Mouse (Mus musculus) C2C12 (cell line): ENCODE results near the gene Mmp25.

Source experiments
- CEBPB ChIP-seq: IDR thresholded peaks from one replicate; pipeline ENCODE4 v1.6.1; 2011; ENCODE audit warnings: low read depth, mild to moderate bottlenecking, control low read depth, moderate library complexity
- CTCF ChIP-seq: IDR thresholded peaks from one replicate; pipeline ENCODE4 v1.5.1; 2011; ENCODE audit not compliant: control insufficient read depth, insufficient read depth, insufficient read length
- MAX ChIP-seq: IDR thresholded peaks from one replicate; pipeline ENCODE4 v1.6.1; 2011; ENCODE audit warnings: mild to moderate bottlenecking, control low read depth
- MYOD1 ChIP-seq: IDR thresholded peaks from one replicate; pipeline ENCODE4 v1.6.1; 2011; ENCODE audit warnings: low read depth; ENCODE audit not compliant: control insufficient read depth, insufficient read length

- TF ChIP-seq MAX (no peak), CTCF (no peak), MYOD1 (no peak), CEBPB (no peak)
Observed at GRCm38 (mm10) chr17:23682530-23682929, 37.5 kb upstream of the Mmp25 start.
